Mouse (Mus musculus): ENCODE measurements around the gene Ccdc170. TPM values are rescaled to one million over a fixed set of nuclear protein-coding genes. Genes with fewer than 3 reads are reported as not detected.

The Ccdc170 gene
- polyA plus RNA-seq, 1 experiment from 2014 or later = 0.09 TPM

DNA sequence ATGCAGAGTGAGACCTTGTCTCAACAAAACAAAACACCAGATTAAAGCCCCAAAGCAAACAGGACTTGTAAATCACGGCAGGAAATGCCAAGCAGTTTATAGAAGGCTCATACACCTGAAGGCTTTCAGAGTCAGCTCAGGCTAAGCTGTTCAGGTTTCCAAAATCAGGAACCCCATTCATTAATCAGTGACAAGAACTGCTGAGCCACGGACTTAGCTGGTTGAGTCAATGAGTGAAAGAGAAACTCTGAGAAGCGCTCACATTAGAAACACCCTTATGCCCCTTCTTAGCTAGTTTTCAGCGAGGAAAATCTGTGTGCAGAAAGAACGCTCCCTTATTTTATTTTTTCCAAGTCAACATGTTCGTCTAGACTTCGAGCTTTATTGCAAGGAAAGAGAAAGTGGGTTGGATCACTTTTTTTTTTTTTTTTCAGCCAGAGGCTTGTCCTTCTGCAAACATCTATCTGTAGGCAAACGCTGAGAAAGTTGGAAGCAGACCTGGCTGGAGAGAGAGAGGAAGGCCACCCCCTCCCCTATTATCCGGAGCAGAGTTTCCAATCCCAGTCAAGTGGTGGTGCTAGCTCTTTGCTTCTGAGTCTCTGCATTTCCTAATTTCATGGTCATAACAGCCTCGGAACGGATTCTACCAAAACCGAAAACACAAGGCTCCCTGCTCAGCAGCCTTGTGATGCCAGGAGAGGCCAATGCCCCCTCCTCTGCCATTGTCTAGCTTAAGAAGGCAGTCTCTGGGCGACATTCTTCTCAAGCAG is 129.3 kb downstream of the Ccdc170 start, which contains the start of gene Esr1:
Gene Esr1 (plus strand): TSS at position 208 of the 770 bp plus-strand sequence.
- no peaks in the 10 kb centered on the region for H3K9me3 ChIP-seq
- no peak within 1 kb of the TSS for H3K9ac ChIP-seq
- H3K4me1 ChIP-seq (replicated peaks) = no peaks in the 10 kb centered on the region
- no peaks in the 10 kb centered on the region for H3K27me3 ChIP-seq (replicated peaks)
- WGBS = 30% methylated on average over 13 of the region's 13 CpGs
- H3K36me3 ChIP-seq = no peaks in the 10 kb centered on the region
- no peak within 1 kb of the TSS for H3K27ac ChIP-seq
- peak within 1 kb of the TSS; percentile 18 for H3K4me3 ChIP-seq (replicated peaks)
- peak; percentile 49 for ATAC-seq
- peak within 1 kb of the TSS; percentile 53 for H3K4me2 ChIP-seq (replicated peaks)

Other genes starting within 250 kb of the Ccdc170 start
- gene Akap12, start 216.1 kb upstream of the Ccdc170 start, polyA plus RNA-seq (2015; fragmentation: Nextera tagmentation; extraction: Ambion mirVana) = 48.3 and 50.6 TPM in 2 replicates
- gene Zbtb2, start 94.4 kb upstream of the Ccdc170 start, polyA plus RNA-seq (2015; fragmentation: Nextera tagmentation; extraction: Ambion mirVana) = 11.7 and 12.0 TPM in 2 replicates
- 44.9 and 50.1 TPM in 2 replicates for gene Rmnd1, start 50.1 kb upstream of the Ccdc170 start, polyA plus RNA-seq (2015; fragmentation: Nextera tagmentation; extraction: Ambion mirVana)
- gene Armt1, start 50.0 kb upstream of the Ccdc170 start, polyA plus RNA-seq (2015; fragmentation: Nextera tagmentation; extraction: Ambion mirVana) = 16.4 and 16.6 TPM in 2 replicates
- gene Esr1, start 129.1 kb downstream of the Ccdc170 start, polyA plus RNA-seq (2015; fragmentation: Nextera tagmentation; extraction: Ambion mirVana) = 0.59 and 0.63 TPM in 2 replicates